Mouse (Mus musculus) kidney, postnatal 4 days (tissue): ENCODE results near the gene Shroom3.
A peak's percentile ranks its signal among the peaks of the same experiment; 100 is the strongest.

Source experiments
- DNase-seq, 2 experiments: peaks; one replicate each; pipeline ENCODE4 v3.0.0; 2021; ENCODE audit warnings: mixed read lengths in 2 of 2

Shroom3 gene

DNA sequence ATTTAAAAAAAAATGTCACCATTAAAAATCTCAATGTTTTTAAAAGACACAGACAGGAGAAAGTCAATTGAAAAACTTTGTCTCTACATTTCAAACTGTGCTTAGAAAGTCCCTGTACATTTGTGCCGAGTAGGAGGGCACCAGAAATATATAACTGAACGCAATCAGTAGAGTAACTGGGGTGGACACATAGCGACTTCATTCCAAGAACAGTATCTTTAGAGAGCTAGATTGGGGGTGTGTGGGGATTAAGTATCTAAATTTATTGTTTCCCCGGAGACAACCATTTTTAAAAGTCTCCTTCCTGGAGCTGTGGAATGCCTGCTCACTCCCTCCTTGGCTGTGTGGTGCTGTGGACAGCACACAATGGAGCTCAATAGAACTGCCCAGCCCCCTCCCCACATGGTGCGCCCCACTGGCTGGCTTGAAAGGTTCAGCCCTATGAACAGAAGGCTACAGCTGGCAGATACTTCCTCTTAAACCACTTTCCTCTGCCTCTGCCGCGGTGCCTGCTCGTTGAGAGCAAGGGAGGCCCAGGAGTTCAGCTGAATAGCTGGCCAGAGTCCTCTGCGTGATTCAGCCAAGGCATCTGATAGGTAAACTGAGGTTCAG, 127.8 kb downstream of the Shroom3 start:
- DNase-seq = peak; percentile 54 to 67

DNA sequence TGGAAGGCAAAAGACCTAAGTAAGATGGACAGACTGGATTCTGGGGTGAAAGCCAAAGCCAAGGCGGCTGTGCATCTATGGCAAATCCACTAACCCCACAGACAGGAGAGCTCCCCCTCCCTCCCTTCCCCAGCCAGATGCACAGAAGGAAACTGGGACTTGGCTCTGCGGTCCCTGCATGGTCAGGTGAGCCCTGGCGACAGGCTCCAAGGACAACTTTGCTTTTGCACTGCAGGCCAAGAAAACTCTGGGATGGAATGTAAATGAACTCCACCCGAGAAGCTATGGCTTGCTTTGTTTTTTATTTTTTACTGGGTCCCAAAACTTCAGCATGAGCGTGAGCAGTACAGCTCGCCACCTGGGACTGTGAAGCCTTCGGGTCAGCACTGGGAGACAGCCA, 128.5 kb downstream of the Shroom3 start:
- DNase-seq = peak; percentile 34 to 48

DNA sequence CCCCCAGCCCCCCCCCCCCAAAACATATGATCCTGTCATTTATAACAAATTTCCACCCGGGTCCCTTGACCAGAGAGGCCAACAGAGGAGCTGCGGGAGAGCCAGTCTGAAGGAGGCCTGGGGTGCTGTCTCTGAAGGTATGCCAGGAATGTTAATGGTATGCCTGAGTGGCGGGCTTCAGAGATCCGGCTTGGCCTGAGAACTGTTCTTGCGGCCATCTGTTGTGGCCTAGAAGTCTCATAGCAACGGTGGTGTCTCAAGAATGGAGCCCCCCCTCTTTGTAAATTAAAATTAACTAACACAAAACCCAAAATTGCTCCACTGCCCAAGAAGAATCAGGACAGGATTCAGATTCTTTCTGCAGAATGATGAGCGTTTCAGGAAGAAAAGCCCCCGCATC, 129.7 kb downstream of the Shroom3 start:
- peak; percentile 64 to 78 for DNase-seq

DNA sequence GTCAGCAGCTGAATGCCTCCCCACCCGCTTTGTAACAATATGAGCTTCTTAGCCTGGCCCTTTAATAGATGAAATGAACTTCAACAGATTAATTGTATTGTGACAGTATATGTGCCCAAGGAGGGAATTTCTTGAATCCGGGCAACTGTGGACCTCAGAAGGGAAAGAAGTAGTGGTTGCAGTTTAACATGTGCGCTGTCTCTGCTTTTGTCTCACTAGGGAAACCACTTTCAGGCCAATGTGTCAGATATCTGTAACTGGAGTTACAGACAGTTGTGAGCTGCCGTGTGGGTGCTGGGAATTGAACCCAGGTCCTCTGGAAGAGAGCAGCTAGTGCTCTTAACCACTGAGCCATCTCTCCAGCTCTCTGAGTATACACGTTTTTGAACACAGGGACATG, 130.3 kb downstream of the Shroom3 start:
- no peak for DNase-seq

DNA sequence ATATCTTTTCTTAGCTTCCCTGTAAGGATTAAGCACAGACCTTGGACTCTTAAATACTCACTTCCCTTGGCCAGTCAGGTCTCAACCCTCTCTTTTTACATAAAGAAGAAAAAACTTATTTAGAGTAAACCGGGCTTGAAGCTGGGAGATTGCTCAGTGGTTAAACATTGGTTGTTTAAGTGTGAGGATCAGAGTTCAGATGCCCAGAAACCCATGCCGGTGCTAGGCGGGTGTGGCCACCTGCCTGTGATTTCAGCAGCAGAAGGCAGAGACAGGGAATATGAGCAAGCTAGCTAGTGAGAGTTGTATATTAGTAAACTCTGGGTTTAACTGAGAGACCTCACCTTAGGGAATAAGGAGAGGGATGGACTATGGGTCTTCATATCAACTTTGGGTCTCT, 131.4 kb downstream of the Shroom3 start:
- DNase-seq = no peak

DNA sequence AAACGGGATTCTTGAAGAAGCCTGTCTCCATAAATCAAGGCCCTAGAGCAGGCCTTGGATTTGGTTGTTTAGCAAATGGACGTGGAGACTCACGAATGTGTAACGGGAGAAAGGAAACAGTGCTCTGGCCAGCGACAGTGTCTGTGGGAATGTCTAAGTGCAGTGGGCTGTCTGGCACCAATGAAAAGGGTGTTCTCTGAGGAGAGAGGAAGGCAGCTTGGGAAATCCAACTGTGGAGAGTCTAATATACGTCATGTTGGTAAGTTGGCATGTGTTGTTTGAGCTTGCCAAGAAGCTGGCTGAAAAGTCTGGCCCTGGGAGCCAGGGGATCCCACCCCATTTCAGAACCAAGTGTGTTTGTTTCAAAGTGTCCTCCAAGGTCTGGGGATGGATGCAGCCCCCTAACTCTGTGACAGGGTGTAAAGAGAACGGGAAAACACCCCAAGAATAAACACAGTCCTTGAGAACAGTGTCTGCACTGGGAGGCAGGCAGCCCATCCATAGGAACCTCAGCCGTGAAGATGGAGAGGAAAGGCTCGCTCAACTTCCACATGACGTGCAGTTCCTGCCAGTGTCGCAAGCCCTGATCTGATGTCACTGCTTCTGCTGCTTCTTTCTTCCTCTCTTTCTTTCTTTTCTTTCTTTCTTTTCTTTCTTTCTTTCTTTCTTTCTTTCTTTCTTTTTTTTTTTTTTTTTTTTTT, 134.0 kb downstream of the Shroom3 start:
- no peak for DNase-seq

DNA sequence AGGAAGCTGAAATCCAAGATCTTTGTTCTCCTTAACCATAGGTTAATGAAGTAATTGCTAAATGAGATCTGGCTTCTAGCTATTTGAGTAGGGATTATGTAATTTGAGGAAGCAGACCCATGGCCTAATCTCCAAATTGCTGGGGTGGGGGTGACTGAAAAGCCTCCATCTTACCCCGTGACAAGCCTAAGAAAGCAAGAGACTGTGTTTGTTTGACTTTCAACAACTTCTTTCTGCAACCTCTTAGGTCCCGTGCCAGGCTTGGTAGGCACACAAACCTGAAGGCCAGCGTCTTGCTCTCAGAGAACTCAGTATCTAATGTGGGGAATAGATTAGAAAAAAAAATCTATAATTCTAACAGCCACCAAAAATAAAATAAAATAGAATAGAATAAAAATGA, 138.1 kb downstream of the Shroom3 start:
- DNase-seq = no peak

DNA sequence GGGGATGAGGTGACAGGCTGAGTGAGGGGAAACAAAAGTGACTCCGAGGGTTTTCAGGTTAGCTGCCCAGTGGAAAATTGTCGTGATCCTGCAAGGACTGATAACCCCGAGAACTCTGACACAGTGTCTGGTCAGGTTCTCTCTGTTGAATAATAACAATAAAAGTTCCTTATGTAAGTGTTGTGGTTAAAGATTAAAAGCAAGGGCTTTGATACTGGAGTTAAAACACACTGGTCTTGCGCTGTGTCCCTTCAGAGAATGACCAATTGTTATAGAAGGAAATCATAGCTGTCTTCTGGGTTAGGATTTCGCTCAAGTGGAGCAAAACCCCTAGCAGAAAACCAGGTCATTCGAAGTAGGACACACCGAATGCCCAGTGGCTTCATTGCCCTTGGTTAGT, 140.3 kb downstream of the Shroom3 start:
- no peak for DNase-seq

DNA sequence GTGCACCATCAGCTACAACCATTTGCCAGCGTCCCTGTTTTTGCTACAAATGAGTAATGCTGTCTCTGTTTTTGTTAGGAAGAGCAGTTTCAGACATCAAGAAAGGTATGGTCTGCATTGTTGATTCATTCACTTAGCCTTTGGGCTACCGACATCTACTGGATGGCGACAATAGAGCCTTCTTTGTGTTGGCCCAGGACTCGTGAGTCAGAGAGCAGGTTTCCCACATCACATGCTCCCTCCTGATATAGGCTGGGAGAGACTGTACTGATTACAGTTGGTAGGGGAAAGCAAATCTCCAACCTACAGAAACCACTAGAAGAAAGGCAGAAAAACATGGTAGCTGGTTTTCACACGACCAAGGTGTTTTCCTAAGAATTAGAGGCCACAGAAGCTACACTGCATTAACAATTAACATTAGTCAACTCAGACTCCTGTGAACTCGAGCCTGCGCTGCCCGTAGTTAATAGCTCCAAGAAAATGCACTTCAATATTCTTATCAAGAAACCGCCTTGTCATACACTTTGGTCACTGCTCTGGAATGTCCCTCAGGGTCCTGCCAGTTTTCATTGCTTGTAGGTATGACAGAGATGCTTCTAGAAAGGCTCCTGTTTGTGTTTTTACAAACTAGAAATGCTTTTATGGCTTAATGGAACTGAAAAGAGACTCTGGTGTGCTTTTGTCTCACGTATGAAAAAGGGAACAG, 141.2 kb downstream of the Shroom3 start:
- DNase-seq = no peak

DNA sequence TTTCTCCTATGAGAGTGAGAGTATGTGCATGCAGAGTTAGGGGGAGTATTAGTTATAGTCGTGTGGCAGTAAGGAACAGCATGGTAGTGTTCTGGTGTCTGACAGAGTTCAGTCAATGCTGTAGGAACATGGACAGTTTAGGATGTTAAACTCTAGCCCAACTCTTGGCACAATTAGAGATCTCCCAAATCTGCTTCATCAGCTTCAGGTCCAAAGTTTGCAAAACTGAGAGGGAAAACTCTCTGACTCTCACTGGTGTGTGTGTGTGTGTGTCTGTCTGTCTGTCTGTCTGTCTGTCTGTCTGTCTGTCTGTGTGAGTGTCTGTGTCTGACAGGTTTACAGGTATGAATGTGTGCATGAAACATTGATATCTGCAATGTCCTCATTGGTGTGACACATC, 147.2 kb downstream of the Shroom3 start:
- no peak for DNase-seq

DNA sequence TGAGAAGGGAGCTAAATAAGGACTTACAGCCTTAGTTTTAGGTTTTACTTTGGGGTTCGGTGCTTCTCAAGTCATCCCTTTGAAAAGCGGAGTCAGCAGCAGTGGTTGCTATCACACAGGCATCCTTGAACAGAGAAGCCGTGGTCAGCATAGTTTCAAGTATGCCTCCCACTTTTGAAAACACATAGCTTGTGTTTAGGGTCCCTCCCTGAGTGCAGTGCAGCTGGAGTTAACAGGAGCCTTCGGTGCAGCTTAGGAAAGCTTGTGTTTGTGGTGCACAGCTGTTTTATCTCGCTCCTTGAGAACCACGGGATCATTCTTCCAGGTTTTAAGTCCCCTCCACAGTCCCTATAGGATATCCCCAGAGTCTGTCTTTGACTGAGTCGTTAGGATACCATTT, 151.3 kb downstream of the Shroom3 start:
- DNase-seq = no peak

DNA sequence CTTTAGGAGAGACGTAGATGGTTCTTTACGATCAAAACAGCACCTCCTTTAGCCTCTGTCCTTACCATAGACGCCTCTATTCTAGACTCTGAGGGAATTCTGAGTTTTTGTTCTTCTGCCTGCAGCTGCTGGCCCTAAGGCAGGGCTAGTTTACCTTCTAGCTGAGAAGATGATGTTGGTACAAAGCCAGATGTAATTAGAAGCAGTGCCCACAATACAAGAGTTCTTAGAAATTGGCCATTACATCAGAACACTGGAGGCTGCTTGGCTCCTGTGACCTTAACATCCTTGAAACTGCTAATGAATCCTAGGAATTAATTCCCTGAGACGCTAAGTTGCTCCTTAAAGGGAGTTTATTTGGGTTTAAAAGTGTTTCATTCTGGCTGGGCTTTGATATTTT, 154.1 kb downstream of the Shroom3 start:
- DNase-seq = no peak

DNA sequence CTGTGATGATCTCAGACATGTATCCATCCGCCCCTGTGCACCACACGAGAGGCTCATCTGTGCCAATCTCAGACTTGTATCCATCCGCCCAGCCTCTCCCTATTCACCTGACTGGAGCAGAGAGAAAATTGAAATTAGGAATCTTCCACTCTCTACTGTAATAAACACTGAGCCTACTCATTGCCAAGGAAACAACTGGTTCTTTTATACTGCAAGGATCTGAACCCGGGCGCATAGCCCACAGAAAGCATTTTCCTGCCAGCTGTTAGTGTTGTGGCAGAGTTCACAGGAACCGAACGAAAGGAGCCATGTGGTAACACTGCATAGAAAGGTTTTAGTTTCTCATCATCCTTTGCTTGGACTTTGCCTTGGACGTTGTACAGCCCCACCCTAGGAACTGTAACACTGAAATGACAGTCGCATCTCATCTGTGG, 155.1 kb downstream of the Shroom3 start:
- no peak for DNase-seq

DNA sequence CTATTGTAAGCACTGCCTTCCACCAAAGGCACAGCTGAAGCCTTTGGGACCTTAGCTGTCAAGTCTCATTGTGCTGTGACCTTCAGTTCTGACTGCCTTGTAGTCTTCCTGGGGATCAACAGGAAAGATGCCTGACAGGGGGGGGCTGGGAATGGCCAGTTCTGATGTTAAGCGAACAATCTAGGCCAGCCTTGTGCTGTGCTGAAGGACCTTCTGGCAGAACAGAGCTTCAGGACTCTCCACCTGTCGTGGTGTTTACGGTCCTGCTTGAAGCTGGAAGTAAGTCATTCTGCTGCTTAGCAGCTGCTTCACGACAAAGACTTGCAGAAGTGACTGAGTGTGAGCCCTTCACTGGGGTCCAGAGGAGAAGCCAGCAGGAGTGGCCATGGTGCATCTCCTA, 156.1 kb downstream of the Shroom3 start:
- no peak for DNase-seq

DNA sequence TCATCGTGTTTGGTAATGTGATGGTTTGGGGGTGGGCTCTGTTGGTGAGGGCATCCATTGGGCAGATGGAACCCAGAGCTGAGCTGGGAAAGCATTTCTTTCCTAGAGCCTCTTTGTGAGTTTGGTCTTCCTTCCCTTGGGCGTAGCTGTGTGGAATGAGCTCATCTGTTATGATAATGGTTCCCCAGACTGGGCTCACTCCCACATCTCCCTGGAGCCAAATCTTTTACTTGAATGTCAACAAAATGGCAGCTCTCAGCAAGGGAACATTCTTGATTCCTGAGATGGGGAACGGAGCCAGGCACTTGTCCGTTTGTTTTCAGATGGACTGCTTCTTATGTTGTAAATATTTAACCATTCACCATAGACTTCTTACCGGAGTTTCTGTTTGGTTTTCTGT, 158.2 kb downstream of the Shroom3 start:
- DNase-seq = peak; percentile 33 to 56

DNA sequence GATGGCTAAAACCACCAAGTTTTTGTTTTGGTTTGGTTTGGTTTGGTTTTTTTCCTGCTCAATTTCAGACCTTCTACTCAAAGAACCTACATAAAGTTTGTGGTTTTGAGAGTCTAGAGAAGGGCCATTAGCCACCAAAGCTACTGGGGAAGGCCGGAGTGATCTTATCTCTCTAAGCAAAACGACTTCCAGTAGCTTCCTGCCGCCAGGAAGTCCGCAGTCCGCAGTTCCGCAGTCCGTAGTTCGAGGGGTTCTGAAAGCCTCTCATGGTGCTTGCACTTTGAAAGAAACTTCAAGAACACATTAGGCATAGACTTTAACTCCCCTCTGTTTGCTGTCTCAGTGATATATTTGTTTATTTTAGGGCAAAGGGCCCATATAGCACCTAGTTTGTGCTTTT, 159.2 kb downstream of the Shroom3 start:
- no peak for DNase-seq

DNA sequence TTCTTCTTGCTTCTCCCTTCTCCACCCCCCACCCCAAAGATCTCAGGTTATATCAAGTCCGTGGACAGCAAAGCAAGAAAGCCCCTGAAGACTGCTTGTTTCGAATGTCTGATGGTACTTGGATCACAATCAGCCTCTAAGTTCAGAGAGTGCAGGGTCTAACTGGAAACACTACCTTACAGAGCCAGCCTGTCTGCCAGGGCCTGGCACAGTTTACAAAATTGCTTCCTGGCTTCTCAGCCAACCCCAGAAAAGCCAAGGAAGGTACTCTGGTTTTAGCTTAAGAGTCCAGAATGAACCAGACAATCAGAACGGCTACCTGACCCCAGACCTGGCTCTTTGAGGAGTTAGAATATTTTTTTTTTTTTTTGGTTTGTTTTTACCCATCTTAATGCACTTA, 159.6 kb downstream of the Shroom3 start:
- no peak for DNase-seq

DNA sequence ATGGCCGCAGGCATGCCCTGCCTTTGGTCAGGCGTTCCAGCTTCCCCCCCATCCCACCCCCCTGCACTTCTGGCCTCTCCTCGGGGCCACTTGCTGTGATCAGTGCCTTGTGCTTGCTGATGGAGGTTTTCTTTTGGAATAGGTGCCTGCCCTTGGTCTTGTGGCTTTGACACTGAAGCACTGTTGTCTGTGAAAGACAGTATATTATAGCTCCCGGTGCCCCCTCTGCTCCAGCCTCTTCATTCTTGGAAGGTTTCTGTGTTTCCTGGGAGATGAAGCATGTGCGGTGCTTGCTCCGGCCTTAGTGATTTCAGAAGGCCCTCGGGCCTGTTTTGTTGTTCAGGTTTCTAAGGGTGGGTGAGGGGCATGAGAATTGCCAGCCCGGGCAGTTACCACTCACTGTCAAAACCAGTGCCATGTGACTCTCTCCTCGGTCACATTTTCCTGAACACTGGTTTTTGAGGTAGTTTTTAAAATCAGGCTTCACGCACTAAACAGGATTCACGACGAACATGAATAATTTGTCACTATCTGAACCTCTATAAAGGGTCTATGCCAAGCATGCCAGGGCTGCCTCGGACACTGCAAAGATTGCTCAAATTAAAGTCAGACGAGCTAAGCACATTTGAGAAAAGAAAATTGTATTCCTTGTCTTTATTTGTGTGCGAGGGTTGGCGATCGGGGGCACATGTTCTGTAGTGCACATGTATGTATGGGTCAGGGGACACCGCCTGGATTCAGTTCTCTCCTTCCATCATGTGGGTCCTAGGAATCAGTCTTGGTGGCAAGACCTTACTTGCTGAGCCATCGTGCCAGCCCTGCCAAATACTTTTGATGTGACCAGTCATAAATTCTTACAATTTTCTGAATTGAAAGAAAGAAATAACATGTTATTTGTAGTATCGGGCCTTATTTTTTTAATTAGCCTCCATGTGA, 160.9 kb downstream of the Shroom3 start:
- peak in 1 of 2 experiments; percentile 29 for DNase-seq

DNA sequence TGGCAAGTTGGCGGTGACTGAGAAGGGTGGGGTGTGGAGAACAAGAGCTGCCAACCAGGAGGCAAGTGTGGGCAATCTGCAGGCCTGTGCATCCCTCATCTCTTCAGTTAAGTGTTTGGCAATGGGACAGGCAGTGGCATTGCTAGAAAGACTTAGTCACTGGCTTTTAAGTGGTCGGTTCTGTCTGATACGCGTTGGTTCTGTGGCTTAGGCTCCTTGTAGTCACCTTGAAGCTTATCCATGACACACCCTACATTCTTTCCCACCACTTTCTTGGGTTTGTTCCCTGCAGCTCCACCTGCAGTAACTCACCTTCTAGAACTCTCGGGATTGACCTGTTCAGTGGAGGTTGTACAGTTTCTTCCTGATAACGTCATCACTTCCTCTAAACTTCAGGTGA, 166.5 kb downstream of the Shroom3 start:
- no peak for DNase-seq

DNA sequence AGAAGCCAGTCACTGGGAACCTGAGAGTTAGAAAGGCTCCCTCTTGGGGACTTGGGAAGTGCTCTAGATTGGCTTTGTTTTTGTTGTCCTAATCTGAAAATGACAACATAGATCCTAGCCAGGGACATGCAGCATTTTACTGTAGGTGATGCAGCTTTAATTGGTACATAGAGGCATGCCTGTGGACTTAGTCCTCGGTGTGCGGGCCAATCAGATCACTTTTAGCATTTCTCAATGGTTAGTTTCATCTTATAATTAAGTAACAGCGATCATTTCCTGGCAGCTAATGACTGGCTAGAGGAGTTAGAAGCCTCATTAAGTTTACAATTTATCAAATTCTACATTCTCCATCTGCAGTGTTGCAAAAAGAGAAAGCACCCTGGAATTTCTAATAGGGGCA, 167.7 kb downstream of the Shroom3 start:
- no peak for DNase-seq

DNA sequence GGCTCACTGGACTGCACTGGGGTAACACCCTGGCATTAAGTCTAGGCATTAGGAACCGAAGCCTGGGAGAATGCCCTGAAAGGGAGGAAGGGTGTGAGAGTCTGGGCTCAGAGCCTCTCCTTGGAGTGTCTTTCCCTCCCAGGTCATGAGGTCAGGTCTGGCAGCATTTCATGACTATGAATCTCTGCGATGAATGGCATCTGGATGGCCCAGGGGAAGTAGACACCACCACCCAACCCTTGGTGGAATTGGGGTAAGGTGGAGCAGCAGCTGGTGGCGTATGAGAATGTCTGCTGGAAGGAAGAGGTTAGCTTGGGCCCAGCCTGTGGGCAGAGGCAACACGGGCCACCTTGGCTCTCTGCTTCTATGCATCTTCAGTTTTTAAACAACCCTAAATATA, 171.7 kb downstream of the Shroom3 start:
- DNase-seq = no peak

DNA sequence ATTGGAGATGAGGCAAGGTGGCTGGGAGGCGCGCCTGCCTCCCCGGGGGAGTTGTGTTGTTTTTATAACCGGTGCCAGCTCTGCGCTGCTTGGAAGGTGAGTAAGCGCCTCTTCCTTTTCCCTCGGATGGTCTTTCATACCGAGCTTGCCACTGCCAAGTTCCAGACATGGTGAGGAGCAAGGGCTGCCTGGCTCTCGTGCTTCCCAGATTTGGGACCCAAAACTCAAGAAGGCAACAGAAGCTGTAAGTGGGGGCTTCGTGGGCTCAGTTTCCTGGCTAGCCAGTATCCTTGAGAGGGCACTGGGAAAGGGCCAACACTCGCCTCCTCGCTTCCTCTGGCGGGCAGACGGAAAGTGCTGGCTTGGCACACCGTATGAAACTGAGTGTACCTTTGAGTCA, 173.1 kb downstream of the Shroom3 start:
- DNase-seq = peak in 1 of 2 experiments; percentile 23

DNA sequence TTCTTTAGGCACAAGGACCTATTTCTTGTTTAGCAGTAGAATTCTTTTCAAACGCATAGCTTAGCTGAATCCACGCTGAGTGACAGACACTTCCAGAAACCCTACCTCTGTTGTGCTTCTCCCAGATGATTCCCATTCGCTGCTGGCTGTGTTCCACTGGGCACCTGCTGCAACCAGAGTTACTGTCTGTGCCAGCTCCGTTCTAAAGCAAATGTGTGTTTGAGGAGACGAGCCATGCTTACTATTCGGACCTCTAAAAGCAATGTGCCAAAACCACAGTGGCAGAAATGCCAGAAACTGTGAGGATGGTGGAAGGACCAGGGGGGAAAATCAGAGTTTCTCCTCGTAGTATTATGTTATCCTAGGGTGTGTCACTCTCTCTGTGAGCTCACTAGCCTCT, 173.9 kb downstream of the Shroom3 start:
- DNase-seq = no peak
